13 mouse cellular contexts compared by ENCODE assay signal in genomic region chr8:84967532-84968304, GRCm38 (mm10). TPM values are rescaled to one million over a fixed set of nuclear protein-coding genes. Genes with fewer than 3 reads are reported as not detected.
A peak's percentile ranks its signal among the peaks of the same experiment; 100 is the strongest.
DNase-seq lines count a peak whose midpoint lies in the region; ATAC-seq and TF ChIP-seq lines count a peak whose summit lies in the region.
"Had no signal": no experiment of that assay in that cellular context is flagged by ENCODE, and none has a peak within 500 bp of the region (broad histone marks: within the 10 kb centered on the region; RNA-seq: fewer than 3 reads in every experiment).

No protein-coding gene starts in this region.

- H3K36me3 ChIP-seq in forebrain, embryonic 12.5 days (replicated peaks): peaks cover 25% of the 10 kb centered on the region
- H3K36me3 ChIP-seq in forebrain, embryonic 16.5 days (ENCODE audit: control insufficient read depth, insufficient read depth): peaks cover 4% of the 10 kb centered on the region; the same call in 1 of the 2 replicates
- H3K36me3 ChIP-seq in liver, embryonic 15.5 days (replicated peaks): peaks cover 42% of the 10 kb centered on the region

- no peak overlapping the region for H3K4me2 ChIP-seq in forebrain, embryonic 12.5 days
- H3K4me2 ChIP-seq in forebrain, embryonic 16.5 days (ENCODE audit: low read length): no peak overlapping the region
- peak overlapping the region; percentile 99 for H3K4me2 ChIP-seq in liver, embryonic 15.5 days

- no peak overlapping the region for H3K4me3 ChIP-seq in forebrain, embryonic 12.5 days (replicated peaks)
- H3K4me3 ChIP-seq in forebrain, embryonic 16.5 days (replicated peaks; ENCODE audit: low read length): no peak overlapping the region
- H3K4me3 ChIP-seq in bone marrow macrophage, adult 2 months (ENCODE audit: insufficient read depth, low read length): peak overlapping the region; percentile 17
- H3K4me3 ChIP-seq in liver, embryonic 15.5 days (replicated peaks): peak overlapping the region; percentile 85; the same call in 1 of the 2 replicates

- peaks cover 37% of the 10 kb centered on the region for H3K4me1 ChIP-seq in forebrain, embryonic 12.5 days
- H3K4me1 ChIP-seq in forebrain, embryonic 16.5 days (replicated peaks; ENCODE audit: control insufficient read depth, insufficient read depth, low read length): peaks cover 34% of the 10 kb centered on the region
- peaks cover 22% of the 10 kb centered on the region for H3K4me1 ChIP-seq in bone marrow macrophage, adult 2 months (ENCODE audit: control insufficient read depth, insufficient read depth, low read length)
- H3K4me1 ChIP-seq in liver, embryonic 15.5 days (replicated peaks): peaks cover 73% of the 10 kb centered on the region

- ATAC-seq in forebrain, embryonic 12.5 days (ENCODE audit: low FRiP score): no peak
- no peak for ATAC-seq in forebrain, embryonic 16.5 days
- no peak for ATAC-seq in liver, embryonic 15.5 days (ENCODE audit: insufficient read depth)

- TF ChIP-seq POLR2A in bone marrow macrophage, adult 2 months (IDR thresholded peaks at IDR 0.05; ENCODE audit: borderline replicate concordance, low read depth, low read length): no peak

- TF ChIP-seq CTCF in bone marrow macrophage, adult 2 months (IDR thresholded peaks at IDR 0.05; ENCODE audit: low read depth, low read length): no peak

- WGBS in forebrain, embryonic 12.5 days: 88% methylated on average over 13 of the region's 13 CpGs
- 82% methylated on average over 13 of the region's 13 CpGs for WGBS in forebrain, embryonic 16.5 days
- WGBS in liver, embryonic 15.5 days (ENCODE audit: insufficient replicate concordance): 80% methylated on average over 13 of the region's 13 CpGs

- DNase-seq in layer of hippocampus, adult 9-11 months: peak; percentile 13
- no peak for DNase-seq in layer of hippocampus, adult 18-20 months (ENCODE audit: low spot score in 2 of 2)
- DNase-seq in cerebellum, postnatal 4 days (ENCODE audit: low spot score in 2 of 2): no peak
- DNase-seq in frontal cortex, adult 2 months (ENCODE audit: extremely low spot score in 1 of 2, low spot score in 1 of 2): no peak

- H3K27me3 ChIP-seq in forebrain, embryonic 12.5 days: no peaks in the 10 kb centered on the region
- no peaks in the 10 kb centered on the region for H3K27me3 ChIP-seq in forebrain, embryonic 16.5 days (replicated peaks; ENCODE audit: control insufficient read depth, insufficient read depth, low read length)
- H3K27me3 ChIP-seq in liver, embryonic 15.5 days: no peaks in the 10 kb centered on the region
- H3K27me3 ChIP-seq: midbrain, embryonic 12.5 days; stomach, embryonic 15.5 days had no signal

- H3K9me3 ChIP-seq in forebrain, embryonic 12.5 days: no peaks in the 10 kb centered on the region
- H3K9me3 ChIP-seq in forebrain, embryonic 16.5 days (ENCODE audit: control insufficient read depth, low read length): no peaks in the 10 kb centered on the region
- no peaks in the 10 kb centered on the region for H3K9me3 ChIP-seq in liver, embryonic 15.5 days (replicated peaks)
- H3K9me3 ChIP-seq: midbrain, embryonic 12.5 days; stomach, embryonic 15.5 days had no signal

- H3K9ac ChIP-seq in forebrain, embryonic 12.5 days: no peak overlapping the region
- H3K9ac ChIP-seq in forebrain, embryonic 16.5 days (replicated peaks; ENCODE audit: low read depth, low read length): no peak overlapping the region
- H3K9ac ChIP-seq in liver, embryonic 15.5 days: peak overlapping the region; percentile 95; the same call in 1 of the 2 replicates

- H3K27ac ChIP-seq in forebrain, embryonic 12.5 days: 0 out of 2 replicates have a peak overlapping the region, but pooled peaks have one; percentile 13
- no peak overlapping the region for H3K27ac ChIP-seq in forebrain, embryonic 16.5 days (ENCODE audit: low read length)
- peak overlapping the region; percentile 87 for H3K27ac ChIP-seq in bone marrow macrophage, adult 2 months (ENCODE audit: insufficient read depth, low read depth, low read length)
- H3K27ac ChIP-seq in liver, embryonic 15.5 days (replicated peaks): peak overlapping the region; percentile 97

RNA-seq across cellular contexts. Expression of gene Gm49661, which starts 1.5 kb away (rescaled TPM):
- not detected in 2 replicates for polyA plus RNA-seq in forebrain, embryonic 12.5 days (2016; fragmentation: Nextera tagmentation; extraction: Ambion mirVana)
- polyA plus RNA-seq in forebrain, embryonic 16.5 days (2015; fragmentation: Nextera tagmentation; extraction: Ambion mirVana): not detected in 2 replicates
- total RNA-seq in layer of hippocampus, adult 18-20 months (2021): not detected
- not detected in 2 replicates for polyA plus RNA-seq in bone marrow macrophage, adult 2 months (2012; ENCODE audit: insufficient read depth, insufficient read length, missing spikeins)
- polyA plus RNA-seq in liver, embryonic 15.5 days (2015; fragmentation: Nextera tagmentation; extraction: Ambion mirVana): not detected in 2 replicates
- polyA plus RNA-seq in frontal cortex, adult 2 months (2012; rRNA removed): not detected in 2 replicates
- total RNA-seq: granulocyte monocyte progenitor cell, adult 5-6 weeks had no signal
- polyA plus RNA-seq: cortical plate, adult 2 months; kidney, embryonic 16.5 days; midbrain, embryonic 12.5 days; stomach, embryonic 15.5 days had no signal

RNA-seq across cellular contexts. Expression of gene Prdx2, which starts 1.7 kb away (rescaled TPM):
- polyA plus RNA-seq in forebrain, embryonic 12.5 days (2016; fragmentation: Nextera tagmentation; extraction: Ambion mirVana): 1,271 and 1,280 TPM in 2 replicates
- 1,287 and 1,394 TPM in 2 replicates for polyA plus RNA-seq in forebrain, embryonic 16.5 days (2015; fragmentation: Nextera tagmentation; extraction: Ambion mirVana)
- 100 to 1,000 TPM; 319 to 358 TPM for total RNA-seq in layer of hippocampus, adult 18-20 months (2021)
- polyA plus RNA-seq in bone marrow macrophage, adult 2 months (2012; ENCODE audit: insufficient read depth, insufficient read length, missing spikeins): 267 and 279 TPM in 2 replicates
- 1,960 and 2,082 TPM in 2 replicates for polyA plus RNA-seq in liver, embryonic 15.5 days (2015; fragmentation: Nextera tagmentation; extraction: Ambion mirVana)
- polyA plus RNA-seq in frontal cortex, adult 2 months (2012; rRNA removed): 318 and 332 TPM in 2 replicates

RNA-seq across cellular contexts. Expression of gene Rnaseh2a, which starts 1.8 kb away (rescaled TPM):
- polyA plus RNA-seq in forebrain, embryonic 12.5 days (2016; fragmentation: Nextera tagmentation; extraction: Ambion mirVana): 117 and 124 TPM in 2 replicates
- 79.9 and 85.8 TPM in 2 replicates for polyA plus RNA-seq in forebrain, embryonic 16.5 days (2015; fragmentation: Nextera tagmentation; extraction: Ambion mirVana)
- total RNA-seq in layer of hippocampus, adult 18-20 months (2021): 10 to 100 TPM; 41.8 to 46.2 TPM
- polyA plus RNA-seq in bone marrow macrophage, adult 2 months (2012; ENCODE audit: insufficient read depth, insufficient read length, missing spikeins): 39.8 and 40.7 TPM in 2 replicates
- 101 TPM in 2 replicates for polyA plus RNA-seq in liver, embryonic 15.5 days (2015; fragmentation: Nextera tagmentation; extraction: Ambion mirVana)
- 37.5 and 39.7 TPM in 2 replicates for polyA plus RNA-seq in frontal cortex, adult 2 months (2012; rRNA removed)

RNA-seq across cellular contexts. Expression of gene Junb, which starts 10.8 kb away (rescaled TPM):
- 4.8 and 4.9 TPM in 2 replicates for polyA plus RNA-seq in forebrain, embryonic 12.5 days (2016; fragmentation: Nextera tagmentation; extraction: Ambion mirVana)
- 7.6 and 8.2 TPM in 2 replicates for polyA plus RNA-seq in forebrain, embryonic 16.5 days (2015; fragmentation: Nextera tagmentation; extraction: Ambion mirVana)
- total RNA-seq in layer of hippocampus, adult 18-20 months (2021): 100 to 1,000 TPM; 102 to 103 TPM
- polyA plus RNA-seq in bone marrow macrophage, adult 2 months (2012; ENCODE audit: insufficient read depth, insufficient read length, missing spikeins): 71.1 and 80.8 TPM in 2 replicates
- polyA plus RNA-seq in liver, embryonic 15.5 days (2015; fragmentation: Nextera tagmentation; extraction: Ambion mirVana): 18.2 and 22.1 TPM in 2 replicates
- 52.0 and 106 TPM in 2 replicates for polyA plus RNA-seq in frontal cortex, adult 2 months (2012; rRNA removed)

RNA-seq across cellular contexts. Expression of gene Rtbdn, which starts 20.9 kb away (rescaled TPM):
- polyA plus RNA-seq in forebrain, embryonic 12.5 days (2016; fragmentation: Nextera tagmentation; extraction: Ambion mirVana): 0.88 and 1.6 TPM in 2 replicates
- 2.2 and 2.4 TPM in 2 replicates for polyA plus RNA-seq in forebrain, embryonic 16.5 days (2015; fragmentation: Nextera tagmentation; extraction: Ambion mirVana)
- total RNA-seq in layer of hippocampus, adult 18-20 months (2021): 1 to 10 TPM in 1 of 2 experiments, under 1 TPM in 1; 0.87 to 1.1 TPM
- not detected in 2 replicates for polyA plus RNA-seq in bone marrow macrophage, adult 2 months (2012; ENCODE audit: insufficient read depth, insufficient read length, missing spikeins)
- 0.18 and 0.40 TPM in 2 replicates for polyA plus RNA-seq in liver, embryonic 15.5 days (2015; fragmentation: Nextera tagmentation; extraction: Ambion mirVana)
- polyA plus RNA-seq in frontal cortex, adult 2 months (2012; rRNA removed): 7.6 and 7.9 TPM in 2 replicates
- total RNA-seq: granulocyte monocyte progenitor cell, adult 5-6 weeks had no signal

Comparison
In these comparisons a context has a peak if more than half of its experiments do, and no peak if none do; other contexts are left out.
1. H3K4me3 ChIP-seq: peak in bone marrow macrophage, adult 2 months (single experiment) and liver, embryonic 15.5 days (single experiment); none in forebrain, embryonic 12.5 days (single experiment) and forebrain, embryonic 16.5 days (single experiment).